Mouse (Mus musculus) CH12.LX (cell line): ENCODE measurements around the gene Lrch3. TPM values are rescaled to one million over a fixed set of nuclear protein-coding genes. Genes with fewer than 3 reads are reported as not detected.
"Not testable (repeated sequence)": the region's sequence is repeated elsewhere in the genome, so short reads cannot be mapped to it uniquely, and the experiment has no call there.

Source experiments
- DNase-seq: peaks from one replicate; pipeline ENCODE4 v3.0.0-alpha.2; 2013; ENCODE audit errors: extremely low read depth
- H3K27ac ChIP-seq: 2 replicates; pipeline ENCODE4 v1.5.1; 2012; ENCODE audit warnings: low read depth, mild to moderate bottlenecking, control low read depth, moderate library complexity; ENCODE audit not compliant: insufficient read depth
- H3K27me3 ChIP-seq: replicated peaks from 2 replicates; pipeline ENCODE3; 2012; ENCODE audit warnings: inconsistent platforms
- H3K36me3 ChIP-seq, 2 experiments: replicated peaks in 1 of 2; 2 replicates each; pipeline versions ENCODE3 to v1.6.1; 2012; ENCODE audit warnings: inconsistent platforms in 1 of 2, low read length in 1 of 2, mild to moderate bottlenecking in 1 of 2, mixed read lengths in 1 of 2, moderate library complexity in 1 of 2; ENCODE audit not compliant: control insufficient read depth in 1 of 2, insufficient read depth in 1 of 2
- H3K4me1 ChIP-seq, 2 experiments: 2 replicates each; pipeline ENCODE4 v1.6.1; 2012; ENCODE audit warnings: inconsistent platforms in 1 of 2, moderate library complexity in 1 of 2; ENCODE audit not compliant: insufficient read depth in 2 of 2, control insufficient read depth in 1 of 2
- H3K4me2 ChIP-seq: 2 replicates; pipeline ENCODE4 v1.6.1; 2012; ENCODE audit warnings: low read depth, mild to moderate bottlenecking, control low read depth; ENCODE audit not compliant: poor library complexity, insufficient read depth, severe bottlenecking
- H3K4me3 ChIP-seq, 3 experiments: fragments of 150-350 bp in 1 of 3; sonication (generic) in 1 of 3; replicated peaks in 1 of 3; 2 replicates each; pipeline versions ENCODE3 to v1.5.1; 2011 to 2012; ENCODE audit warnings: low read depth in 2 of 3, low read length in 2 of 3, mild to moderate bottlenecking in 2 of 3, moderate library complexity in 2 of 3, control low read depth in 1 of 3, improper control_type of control experiment in 1 of 3, inconsistent platforms in 1 of 3, mixed read lengths in 1 of 3; ENCODE audit not compliant: poor library complexity in 1 of 3
- H3K79me2 ChIP-seq: replicated peaks from 2 replicates; pipeline ENCODE4 v1.6.1; 2012; ENCODE audit warnings: mild to moderate bottlenecking, moderate library complexity; ENCODE audit not compliant: control insufficient read depth, poor library complexity, insufficient read depth, severe bottlenecking; ENCODE audit errors: extremely low read depth
- H3K9ac ChIP-seq: 2 replicates; pipeline ENCODE4 v1.6.1; 2012; ENCODE audit warnings: low read depth, mild to moderate bottlenecking, control low read depth, moderate library complexity; ENCODE audit not compliant: insufficient read depth
- H3K9me3 ChIP-seq: replicated peaks from 2 replicates; pipeline ENCODE3; 2012; ENCODE audit warnings: low read length, inconsistent platforms, mixed read lengths
- CHD2 ChIP-seq: IDR thresholded peaks from 2 replicates; pipeline ENCODE4 v1.6.1; 2011; ENCODE audit warnings: low read length, improper control_type of control experiment
- CTCF ChIP-seq, 2 experiments: IDR thresholded peaks in 1 of 2; conservative IDR thresholded peaks in 1 of 2; 2 replicates each; pipeline ENCODE4 v1.5.1; 2011 to 2012; ENCODE audit warnings: low read depth in 2 of 2, low read length in 2 of 2, improper control_type of control experiment in 1 of 2, inconsistent platforms in 1 of 2, mild to moderate bottlenecking in 1 of 2, moderate library complexity in 1 of 2
- EP300 ChIP-seq: IDR thresholded peaks from 2 replicates; pipeline ENCODE4 v1.6.1; 2011; ENCODE audit warnings: low read length, improper control_type of control experiment
- GABPA ChIP-seq: IDR thresholded peaks from 2 replicates; pipeline ENCODE4 v1.6.1; 2012; ENCODE audit warnings: low read depth, low read length, improper control_type of control experiment, inconsistent platforms; ENCODE audit not compliant: insufficient replicate concordance
- HCFC1 ChIP-seq: IDR thresholded peaks from 2 replicates; pipeline ENCODE4 v1.6.1; 2012; ENCODE audit warnings: low read depth, mild to moderate bottlenecking, inconsistent platforms, low read length, improper control_type of control experiment
- IRF4 ChIP-seq: IDR thresholded peaks from 2 replicates; pipeline ENCODE4 v1.6.1; 2014; ENCODE audit warnings: low read depth, mild to moderate bottlenecking, inconsistent platforms, low read length, improper control_type of control experiment
- MXI1 ChIP-seq: IDR thresholded peaks from 2 replicates; pipeline ENCODE4 v1.6.1; 2011; ENCODE audit warnings: mild to moderate bottlenecking, low read depth, low read length, improper control_type of control experiment
- RCOR1 ChIP-seq: conservative IDR thresholded peaks from 2 replicates; pipeline ENCODE4 v1.6.1; 2012; ENCODE audit warnings: low read depth, mild to moderate bottlenecking, inconsistent platforms, low read length, improper control_type of control experiment
- SIN3A ChIP-seq: IDR thresholded peaks from 2 replicates; pipeline ENCODE4 v1.6.1; 2012; ENCODE audit warnings: low read length, improper control_type of control experiment, inconsistent platforms
- USF2 ChIP-seq: conservative IDR thresholded peaks from 2 replicates; pipeline ENCODE4 v1.6.1; 2011; ENCODE audit warnings: low read depth, low read length, improper control_type of control experiment
- ZNF384 ChIP-seq: IDR thresholded peaks from 2 replicates; pipeline ENCODE4 v1.6.1; 2012; ENCODE audit warnings: low read depth, low read length, improper control_type of control experiment, inconsistent platforms
- dilution Hi-C: fragments of 300-500 bp; cut with MboI; formaldehyde crosslinking; loops from 2 replicates; pipeline ENCODE4 v1.14.3; 2020; ENCODE audit warnings: low sequenced_read_pairs; ENCODE audit not compliant: extremely low pct_unique_long_range_greater_than_20kb, extremely low pct_ligation_motif_present
- in situ Hi-C: fragments of 300-500 bp; cut with MboI; formaldehyde crosslinking; loops from 3 replicates; pipeline ENCODE4 v1.14.3; 2019; ENCODE audit warnings: low sequenced_read_pairs, low pct_ligation_motif_present, low pct_unique_long_range_greater_than_20kb, mixed read lengths
- polyA plus RNA-seq: library from polyadenylated mRNA; unstranded; fragments of >175 nt; gene quantifications from 2 replicates; pipeline ENCODE4 v1.2.1, GENCODE M21; 2012; ENCODE audit warnings: low read depth; ENCODE audit not compliant: insufficient read length
- total RNA-seq, 2 experiments: library from RNA; depleted of rRNA; stranded (reverse); fragments of 300-350 nt in 1 of 2; fragments of >200 nt in 1 of 2; gene quantifications; 2 replicates each; pipeline ENCODE4 v1.2.3; 2012 to 2014

The Lrch3 gene
- total and polyA plus RNA-seq, 3 experiments = 11.9 to 20.7 (median 16.1) TPM

- Histone ChIP-seq H3K4me1 (peaks cover 19 to 86% of the 10 kb centered on the region in 2 experiments), H3K9me3 (no peaks in the 10 kb centered on the region), H3K27ac (no peak overlapping the region), H3K36me3 (peaks cover 0 to 4% of the 10 kb centered on the region in 2 experiments), H3K4me2 (no peak overlapping the region), H3K4me3 (no peak overlapping the region), H3K9ac (no peak overlapping the region), H3K27me3 (no peaks in the 10 kb centered on the region), H3K79me2 (no peaks in the 10 kb centered on the region; the same call in 1 of the 2 replicates)
- in situ Hi-C loops (no loop called here), dilution Hi-C loops (no loop called here)
- TF ChIP-seq EP300 (no peak), RCOR1 (no peak), IRF4 (no peak), CHD2 (no peak), USF2 (no peak), SIN3A (no peak), HCFC1 (no peak), MXI1 (no peak)
- DNase-seq = no peak
These were observed 43.7 kb upstream of the Lrch3 start for GRCm38 (mm10) chr16:32870231-32870630.

- in situ Hi-C loops = no loop called here
- Histone ChIP-seq H3K27ac (no peak overlapping the region), H3K9ac (no peak overlapping the region), H3K79me2 (peaks cover 5% of the 10 kb centered on the region), H3K4me2 (no peak overlapping the region), H3K9me3 (no peaks in the 10 kb centered on the region), H3K27me3 (no peaks in the 10 kb centered on the region), H3K36me3 (peaks cover 0 to 4% of the 10 kb centered on the region in 2 experiments), H3K4me1 (peaks cover 7 to 70% of the 10 kb centered on the region in 2 experiments), H3K4me3 (no peak overlapping the region)
- dilution Hi-C loops = no loop called here
- no peak for DNase-seq
- no peak for TF ChIP-seq GABPA
These were observed 40.5 kb upstream of the Lrch3 start for GRCm38 (mm10) chr16:32873366-32873765.

GRCm38 (mm10) chr16:32875281-32875680 lies 38.6 kb upstream of the Lrch3 start:
- in situ Hi-C loops = not testable (repeated sequence)
- TF ChIP-seq CTCF (conservative IDR thresholded peaks at IDR 0.05 in 1 of 2, IDR thresholded peaks at IDR 0.05 in 1 of 2; ENCODE audit: low read depth in 2 of 2, low read length in 2 of 2) (0 out of 4 replicates have a peak, but pooled peaks of 1 of the 2 experiments have one; percentile 5), ZNF384 (peak; percentile 46)

More at GRCm38 (mm10) chr16:32875281-32875680, 38.6 kb upstream of the Lrch3 start:
- dilution Hi-C loops, H3K27me3 ChIP-seq, DNase-seq, H3K27ac ChIP-seq, H3K9ac ChIP-seq, H3K9me3 ChIP-seq, H3K4me2 ChIP-seq: not testable (repeated sequence)
- Histone ChIP-seq H3K4me3 (peak overlapping the region in 1 of 3 experiments; percentile 90), H3K4me1 (peaks cover 9 to 67% of the 10 kb centered on the region in 2 experiments), H3K36me3 (peaks cover 3 to 16% of the 10 kb centered on the region in 2 experiments), H3K79me2 (peaks cover 20% of the 10 kb centered on the region)
